Mouse (Mus musculus) forebrain, embryonic 14.5 days (tissue): Measurements from ENCODE around the gene 1810049J17Rik. TPM values are rescaled to one million over a fixed set of nuclear protein-coding genes. Genes with fewer than 3 reads are reported as not detected.

Experiments
- ATAC-seq: fragments of 200-750 bp; cut with Nextera tagmentation; 2 replicates; pipeline ENCODE4 v1.8.0; 2017; ENCODE audit warnings: mild to moderate bottlenecking, moderate library complexity
- DNase-seq: peaks from one replicate; pipeline ENCODE4 v3.0.0-alpha.2; 2015; ENCODE audit warnings: low spot score
- H3K27ac ChIP-seq: fragments of 300-500 bp; sonication (generic); 2 replicates; pipeline ENCODE4 v1.5.1; 2014; ENCODE audit warnings: low read depth, mild to moderate bottlenecking, control low read depth, low read length, moderate library complexity
- H3K27me3 ChIP-seq: fragments of 300-500 bp; sonication (generic); replicated peaks from 2 replicates; pipeline ENCODE4 v1.6.1; 2014; ENCODE audit warnings: low read length, control low read depth, mixed read lengths; ENCODE audit not compliant: control insufficient read depth, insufficient read depth
- H3K36me3 ChIP-seq: fragments of 300-500 bp; sonication (generic); 2 replicates; pipeline ENCODE4 v1.6.1; 2014; ENCODE audit warnings: low read length, control low read depth; ENCODE audit not compliant: control insufficient read depth, insufficient read depth
- H3K4me1 ChIP-seq: fragments of 300-500 bp; sonication (generic); 2 replicates; pipeline ENCODE4 v1.6.1; 2014; ENCODE audit warnings: antibody characterized with exemption, low read length, control low read depth; ENCODE audit not compliant: control insufficient read depth, insufficient read depth
- H3K4me2 ChIP-seq: fragments of 300-500 bp; sonication (generic); 2 replicates; pipeline ENCODE4 v1.6.1; 2014; ENCODE audit warnings: mild to moderate bottlenecking, control low read depth, low read length
- H3K4me3 ChIP-seq: fragments of 300-500 bp; sonication (generic); 2 replicates; pipeline ENCODE4 v1.5.1; 2014; ENCODE audit warnings: low read depth, low read length, control low read depth
- H3K9ac ChIP-seq: fragments of 300-500 bp; sonication (generic); 2 replicates; pipeline ENCODE4 v1.6.1; 2014; ENCODE audit warnings: mild to moderate bottlenecking, low read length, control low read depth, moderate library complexity
- H3K9me3 ChIP-seq: fragments of 300-500 bp; sonication (generic); replicated peaks from 2 replicates; pipeline ENCODE4 v1.6.1; 2016; ENCODE audit warnings: low read length, control low read depth, mixed read lengths; ENCODE audit not compliant: control insufficient read depth
- WGBS: fragments of 180-500 bp; shearing (Covaris S2); extraction: QIAGEN DNeasy Blood & Tissue Kit; methylation state at CpG from one replicate; pipeline ENCODE4 v1.1.7; 2014; 5-methylcytosine and 5-hydroxymethylcytosine counted together
- polyA plus RNA-seq: library from polyadenylated mRNA; unstranded; fragments of >200 nt; fragmentation: Nextera tagmentation; extraction: Ambion mirVana; gene quantifications from 2 replicates; pipeline ENCODE4 v1.2.1, GENCODE M21; 2014

The 1810049J17Rik gene
- polyA plus RNA-seq, 1 experiment from 2014 or later = 1.2 TPM

- Histone ChIP-seq H3K9ac (no peak overlapping the region), H3K36me3 (no peaks in the 10 kb centered on the region), H3K27ac (peak overlapping the region; percentile 74), H3K4me1 (peaks cover 18% of the 10 kb centered on the region), H3K27me3 (no peaks in the 10 kb centered on the region), H3K4me3 (no peak overlapping the region), H3K9me3 (no peaks in the 10 kb centered on the region), H3K4me2 (no peak overlapping the region)
- DNase-seq (no peak), ATAC-seq (peak; percentile 16; the same call in 1 of the 2 replicates)
- 78% methylated on average over 15 of the region's 15 CpGs for WGBS
Observed at GRCm38 (mm10) chr15:12365416-12366071, 43.8 kb upstream of the 1810049J17Rik start.

GRCm38 (mm10) chr15:12364096-12364495 lies 42.4 kb upstream of the 1810049J17Rik start:
- DNase-seq (no peak), ATAC-seq (no peak)
- H3K36me3 ChIP-seq = no peaks in the 10 kb centered on the region
- no peak overlapping the region for H3K27ac ChIP-seq
- 90% methylated on average over 4 of the region's 4 CpGs for WGBS
- no peaks in the 10 kb centered on the region for H3K27me3 ChIP-seq
- H3K4me1 ChIP-seq = peaks cover 18% of the 10 kb centered on the region
- no peaks in the 10 kb centered on the region for H3K9me3 ChIP-seq
- H3K4me3 ChIP-seq = no peak overlapping the region
- no peak overlapping the region for H3K9ac ChIP-seq
- no peak overlapping the region for H3K4me2 ChIP-seq

- Histone ChIP-seq H3K27ac (no peak overlapping the region), H3K4me3 (no peak overlapping the region)
Observed at GRCm38 (mm10) chr15:12362701-12363040, 41.0 kb upstream of the 1810049J17Rik start.

GRCm38 (mm10) chr15:12362001-12362700 lies 40.5 kb upstream of the 1810049J17Rik start:
- Histone ChIP-seq H3K36me3 (no peaks in the 10 kb centered on the region), H3K9ac (no peak overlapping the region), H3K4me1 (peaks cover 14% of the 10 kb centered on the region), H3K4me3 (no peak overlapping the region), H3K27me3 (no peaks in the 10 kb centered on the region), H3K27ac (no peak overlapping the region), H3K9me3 (no peaks in the 10 kb centered on the region), H3K4me2 (no peak overlapping the region)
- DNase-seq (no peak), ATAC-seq (no peak)
- whole genome bisulfite sequencing = 87% methylated on average over 14 of the region's 14 CpGs

More at GRCm38 (mm10) chr15:12362701-12363040, 41.0 kb upstream of the 1810049J17Rik start:
- H3K4me2 ChIP-seq = no peak overlapping the region
- H3K9ac ChIP-seq = no peak overlapping the region
- H3K9me3 ChIP-seq = no peaks in the 10 kb centered on the region
- peaks cover 15% of the 10 kb centered on the region for H3K4me1 ChIP-seq
- WGBS = 86% methylated on average over 6 of the region's 6 CpGs
- no peak for DNase-seq
- H3K27me3 ChIP-seq = no peaks in the 10 kb centered on the region
- H3K36me3 ChIP-seq = no peaks in the 10 kb centered on the region
- no peak for ATAC-seq

- Histone ChIP-seq H3K4me1 (peaks cover 5% of the 10 kb centered on the region), H3K9me3 (no peaks in the 10 kb centered on the region), H3K9ac (no peak overlapping the region), H3K36me3 (0 out of 2 replicates have a peak, but pooled peaks cover 4% of the 10 kb centered on the region), H3K27ac (no peak overlapping the region), H3K4me2 (no peak overlapping the region), H3K4me3 (no peak overlapping the region), H3K27me3 (no peaks in the 10 kb centered on the region)
- no peak for DNase-seq
- ATAC-seq = no peak
- 83% methylated on average over 19 of the region's 19 CpGs for WGBS
Observed at GRCm38 (mm10) chr15:12360519-12361212, 39.0 kb upstream of the 1810049J17Rik start.

GRCm38 (mm10) chr15:12358384-12358783 lies 36.7 kb upstream of the 1810049J17Rik start:
- DNase-seq (no peak), ATAC-seq (no peak)
- Histone ChIP-seq H3K27ac (no peak overlapping the region), H3K4me2 (no peak overlapping the region), H3K4me1 (no peaks in the 10 kb centered on the region), H3K9ac (no peak overlapping the region), H3K4me3 (no peak overlapping the region), H3K9me3 (no peaks in the 10 kb centered on the region), H3K27me3 (no peaks in the 10 kb centered on the region), H3K36me3 (peaks cover 19% of the 10 kb centered on the region)
- WGBS = 95% methylated on average over 5 of the region's 5 CpGs

- Histone ChIP-seq H3K9me3 (no peaks in the 10 kb centered on the region), H3K27me3 (no peaks in the 10 kb centered on the region), H3K36me3 (peaks cover 22% of the 10 kb centered on the region), H3K4me3 (no peak overlapping the region), H3K4me1 (no peaks in the 10 kb centered on the region), H3K9ac (no peak overlapping the region), H3K27ac (no peak overlapping the region), H3K4me2 (no peak overlapping the region)
- ATAC-seq = no peak
- no peak for DNase-seq
Observed at GRCm38 (mm10) chr15:12357459-12357858, 35.8 kb upstream of the 1810049J17Rik start.

GRCm38 (mm10) chr15:12355907-12356306 lies 34.2 kb upstream of the 1810049J17Rik start:
- H3K27me3 ChIP-seq = no peaks in the 10 kb centered on the region
- H3K36me3 ChIP-seq = peaks cover 32% of the 10 kb centered on the region
- no peak overlapping the region for H3K27ac ChIP-seq
- H3K9ac ChIP-seq = no peak overlapping the region
- no peaks in the 10 kb centered on the region for H3K4me1 ChIP-seq
- ATAC-seq (no peak), DNase-seq (no peak)
- no peak overlapping the region for H3K4me2 ChIP-seq
- no peaks in the 10 kb centered on the region for H3K9me3 ChIP-seq
- WGBS = 84% methylated on average over 7 of the region's 7 CpGs
- no peak overlapping the region for H3K4me3 ChIP-seq

GRCm38 (mm10) chr15:12355261-12355660 lies 33.6 kb upstream of the 1810049J17Rik start:
- Histone ChIP-seq H3K27ac (no peak overlapping the region), H3K9me3 (no peaks in the 10 kb centered on the region), H3K36me3 (peaks cover 36% of the 10 kb centered on the region), H3K9ac (no peak overlapping the region), H3K27me3 (no peaks in the 10 kb centered on the region), H3K4me2 (no peak overlapping the region), H3K4me1 (no peaks in the 10 kb centered on the region), H3K4me3 (no peak overlapping the region)
- 90% methylated on average over 6 of the region's 6 CpGs for WGBS
- ATAC-seq (no peak), DNase-seq (no peak)
